Mouse (Mus musculus): ENCODE data around the gene Slc6a20a. TPM values are rescaled to one million over a fixed set of nuclear protein-coding genes. Genes with fewer than 3 reads are reported as not detected.
"Not testable (repeated sequence)": the region's sequence is repeated elsewhere in the genome, so short reads cannot be mapped to it uniquely, and the experiment has no call there.

Gene Slc6a20a
- under 1 TPM in 1 of 2 experiments, not detected in 1; 0.54 TPM for polyA plus RNA-seq (2017; shearing (Covaris generic))

DNA sequence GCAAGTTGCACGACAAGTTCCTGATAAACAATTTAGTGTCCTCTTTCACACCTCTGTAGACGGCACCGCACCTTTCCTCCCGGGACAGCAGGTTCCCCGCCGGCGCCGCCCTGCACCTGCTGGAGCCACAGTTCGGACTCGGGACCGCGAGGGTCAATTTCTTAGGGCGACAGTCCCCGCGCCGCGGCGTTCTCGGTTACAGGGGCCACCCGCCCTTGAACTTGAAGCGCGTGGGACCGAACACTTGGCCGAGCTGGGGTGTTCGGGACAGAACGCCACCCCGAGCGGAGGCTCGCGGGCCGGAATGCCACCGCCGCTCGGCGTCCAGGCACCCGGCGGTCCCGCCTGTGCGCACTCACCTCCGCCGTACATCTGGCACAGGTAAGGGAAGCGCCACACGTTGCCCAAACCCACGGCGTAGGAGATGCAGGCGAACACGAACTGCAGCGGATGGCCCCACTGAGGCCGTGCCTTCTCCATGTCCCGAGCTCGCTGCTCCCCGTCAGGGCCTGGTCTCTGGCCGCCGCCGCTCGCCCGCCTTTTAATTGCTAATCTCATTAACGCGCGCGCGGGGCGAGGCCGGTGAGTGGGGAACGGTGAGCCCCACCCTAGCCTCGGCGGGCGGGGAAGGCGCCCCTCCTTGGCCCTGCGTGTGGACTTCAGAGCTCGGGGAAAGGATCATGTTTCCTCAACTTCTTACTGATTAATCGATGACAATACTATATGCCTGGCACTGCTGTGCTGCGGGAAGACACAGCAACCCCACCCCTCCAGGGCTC, at the start of gene Slc6a20a, which contains the start of gene Ccr9:
Gene Slc6a20a (minus strand): TSS at position 559 of the 779 bp plus-strand sequence.
Gene Ccr9 (plus strand): TSS at position 113 of the 779 bp plus-strand sequence.
- ATAC-seq = no peak

DNA sequence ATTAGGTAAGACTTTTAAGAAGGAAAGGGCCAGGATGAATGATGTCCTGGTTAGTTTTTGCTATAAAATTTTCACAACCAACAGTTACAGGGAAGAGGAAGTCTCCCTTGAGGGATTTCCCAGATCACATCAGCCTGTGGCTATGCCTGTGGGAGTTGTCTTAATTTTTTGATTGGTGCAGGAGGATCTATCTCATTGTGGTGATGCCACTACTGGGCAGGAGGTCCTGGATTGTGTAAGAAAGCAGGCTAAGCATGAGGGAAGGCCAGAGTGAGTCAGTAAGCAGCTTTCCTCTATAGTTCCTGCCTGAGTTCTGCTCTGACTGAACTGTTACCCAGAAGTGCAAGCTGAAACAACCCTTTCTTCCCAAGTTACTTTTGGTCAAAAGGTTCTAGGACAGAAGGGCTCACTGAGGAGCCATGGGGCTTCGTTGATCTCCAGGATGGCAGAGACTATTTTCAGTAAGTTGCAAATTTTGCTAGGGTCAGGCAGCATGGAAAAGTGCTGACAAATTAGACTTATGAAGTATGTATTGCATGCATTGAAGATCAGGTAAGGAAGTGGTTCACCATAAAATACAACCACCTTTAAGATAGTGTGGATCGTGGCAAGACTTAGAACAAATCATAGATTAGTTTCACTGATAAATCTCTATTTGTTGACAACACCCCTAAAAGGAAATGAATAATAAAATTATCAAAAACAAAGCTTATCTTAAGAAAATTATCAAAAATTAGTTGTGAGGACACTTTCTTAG, 44.2 kb upstream of the Slc6a20a start:
- ATAC-seq = peak; percentile 78

DNA sequence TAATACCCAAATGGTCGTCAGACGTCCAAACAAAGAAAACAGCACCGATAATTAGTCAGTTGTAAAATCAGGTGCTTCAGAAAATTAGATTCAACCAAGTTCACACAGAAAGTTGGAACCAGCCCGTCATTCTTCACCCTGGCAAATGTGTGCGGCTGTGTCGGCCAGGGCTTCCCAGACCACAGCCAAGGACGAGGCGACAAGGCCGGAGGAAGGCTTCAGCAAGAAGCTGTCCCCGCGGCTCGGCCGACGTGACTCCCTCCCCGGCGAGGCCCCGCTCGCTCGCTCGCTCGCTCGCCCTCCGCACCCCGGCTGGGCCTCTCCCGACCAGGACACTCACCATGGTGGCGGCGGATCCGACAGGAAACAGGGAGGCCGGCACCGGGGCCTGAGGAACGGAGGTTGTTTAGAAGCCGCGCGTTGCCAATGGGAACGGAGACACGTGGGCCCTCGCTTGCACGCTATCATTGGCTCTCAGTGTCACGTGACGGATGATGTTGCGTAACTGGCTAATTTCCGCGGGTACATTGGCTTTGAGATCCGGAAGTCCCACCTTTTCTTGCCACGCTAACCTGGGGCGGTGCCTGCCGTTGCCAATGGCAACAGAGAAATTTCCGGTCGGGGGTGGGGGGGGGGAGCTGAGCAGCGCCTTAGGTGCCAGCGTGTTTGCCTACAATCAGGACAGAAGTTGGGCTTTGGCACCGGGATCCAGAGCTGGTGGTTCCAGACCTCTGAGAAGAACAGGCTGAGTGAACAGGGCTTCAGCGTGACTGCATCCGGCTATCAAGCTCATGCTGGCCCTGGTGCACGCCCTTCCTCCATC, 38.7 kb upstream of the Slc6a20a start, which contains the start of gene Lztfl1:
Gene Lztfl1 (minus strand): TSS at position 512 of the 823 bp plus-strand sequence.
- peak; percentile 99 for ATAC-seq

DNA sequence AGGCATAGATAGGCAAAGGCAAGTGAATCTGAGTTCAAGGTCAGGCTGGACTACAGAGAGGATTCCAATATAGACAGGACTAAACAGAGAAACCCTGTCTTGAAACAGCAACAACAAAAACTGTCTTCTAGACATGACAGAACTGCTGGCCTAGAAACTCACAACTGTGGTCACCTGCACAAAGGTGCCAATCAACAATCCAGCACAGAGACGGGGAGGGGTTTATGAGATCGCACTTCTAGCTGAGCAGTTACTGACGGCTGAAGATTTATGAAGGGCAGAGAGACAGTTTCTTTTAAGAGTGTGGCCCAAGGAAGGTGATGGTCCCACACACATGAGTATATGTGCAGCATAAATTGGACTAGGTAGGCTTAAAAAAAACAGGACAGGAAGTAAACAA, 37.6 kb upstream of the Slc6a20a start:
- no peak for ATAC-seq

DNA sequence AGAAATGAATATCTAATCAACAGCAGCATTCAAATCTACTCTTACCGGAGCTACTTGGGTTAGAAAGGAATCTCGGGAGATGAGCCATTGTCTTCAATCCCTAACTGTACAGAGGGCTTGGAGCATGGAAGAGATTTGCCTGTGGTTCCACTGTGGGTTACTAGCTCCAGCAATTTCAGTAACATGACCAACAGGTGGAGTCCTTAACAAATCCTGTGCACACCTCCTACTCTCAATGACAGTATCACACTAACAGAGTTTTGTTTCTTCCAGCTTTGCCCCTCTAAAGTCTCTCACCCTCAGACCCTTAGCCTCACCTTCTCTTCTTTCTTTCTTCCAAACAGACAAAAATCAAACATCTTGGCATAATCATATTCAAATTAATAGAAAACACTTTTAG, 34.4 kb upstream of the Slc6a20a start:
- ATAC-seq = no peak

DNA sequence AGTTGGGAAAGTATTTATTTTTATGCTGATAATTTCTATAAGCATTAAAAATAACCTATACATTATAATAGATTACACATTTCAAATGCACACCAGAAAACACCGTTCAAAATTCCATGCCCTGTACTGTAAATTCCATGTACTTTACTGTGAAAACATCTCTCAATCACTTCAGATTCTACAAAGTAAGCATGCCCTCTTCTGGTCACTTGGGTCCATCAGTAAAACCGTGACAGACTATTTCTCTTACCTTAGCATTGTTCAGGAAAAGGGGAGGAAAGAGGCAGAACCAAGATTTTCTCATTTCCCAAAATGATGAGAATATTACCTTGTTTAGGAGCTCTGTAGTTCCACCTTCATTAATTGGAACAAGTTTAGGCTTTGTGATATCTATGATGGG, 30.5 kb upstream of the Slc6a20a start:
- ATAC-seq = no peak

DNA sequence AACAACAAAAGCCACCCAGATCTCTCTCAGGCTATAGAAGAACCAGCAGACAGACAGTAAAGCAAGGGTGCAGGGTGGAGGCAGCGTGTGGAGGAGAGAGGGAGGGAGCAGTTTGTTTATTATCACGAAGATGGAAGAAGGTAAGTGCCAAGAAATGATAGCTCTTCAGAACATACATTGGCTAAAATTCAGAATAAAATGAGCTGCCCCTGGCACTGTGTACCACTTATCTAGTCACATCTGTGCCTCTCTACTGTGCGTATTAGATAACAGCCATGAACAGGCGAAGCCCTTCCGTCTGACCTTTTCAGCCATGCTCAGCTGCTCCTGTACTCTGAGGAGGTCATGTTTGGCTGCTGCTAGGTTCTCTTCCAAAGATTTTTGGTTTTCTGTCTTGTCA, 23.1 kb upstream of the Slc6a20a start:
- ATAC-seq = no peak

DNA sequence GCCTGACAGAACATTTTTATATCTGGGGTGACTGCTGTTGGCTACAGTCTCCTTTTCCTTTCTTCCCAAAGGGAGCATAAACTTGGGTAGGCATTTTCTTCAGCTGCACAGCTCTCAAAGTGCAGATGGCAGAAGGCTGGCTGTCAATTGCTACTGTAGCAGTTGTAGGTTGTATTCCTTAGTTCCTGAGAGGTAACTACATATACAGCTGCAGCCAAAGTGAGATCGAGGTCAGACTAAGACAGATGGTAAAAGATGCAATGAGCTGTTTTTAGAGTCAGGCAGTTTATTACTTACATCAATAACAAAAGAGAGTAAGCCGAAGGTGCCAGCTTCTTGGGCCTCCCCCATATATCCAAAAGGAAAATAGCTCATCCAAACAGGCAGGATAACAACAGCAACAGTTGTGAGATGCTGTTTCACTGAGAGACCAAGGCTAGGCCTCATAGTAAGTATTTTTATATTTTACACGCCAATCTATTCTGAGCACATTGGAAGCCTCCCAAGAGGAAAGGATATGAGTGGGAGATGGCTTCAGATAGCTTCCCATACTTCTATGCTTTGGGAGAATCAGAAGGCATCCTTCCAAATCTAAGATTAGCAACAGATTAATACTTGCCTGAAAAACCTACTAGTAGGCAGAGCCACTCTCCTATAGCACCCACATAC, 17.1 kb upstream of the Slc6a20a start:
- no peak for ATAC-seq

DNA sequence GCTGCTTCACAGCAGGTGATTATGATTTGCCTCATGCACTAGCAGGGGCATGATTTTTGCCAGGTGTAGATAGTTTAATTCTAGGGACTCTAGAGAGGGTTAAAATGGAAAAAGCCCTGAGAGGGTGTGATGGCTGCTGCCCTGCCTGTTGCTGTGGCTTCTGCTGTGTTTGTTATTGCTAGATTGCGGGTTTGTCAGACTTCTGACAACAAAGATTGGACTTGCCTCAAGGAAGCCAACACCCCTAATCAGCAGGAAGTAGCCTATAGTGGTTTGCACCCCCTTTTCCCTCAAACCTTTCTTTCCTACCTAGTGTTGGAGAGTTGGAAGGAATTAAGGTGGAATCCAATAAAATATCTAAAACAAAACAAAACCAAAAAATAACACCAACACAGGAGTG, 9.5 kb upstream of the Slc6a20a start:
- no peak for ATAC-seq

DNA sequence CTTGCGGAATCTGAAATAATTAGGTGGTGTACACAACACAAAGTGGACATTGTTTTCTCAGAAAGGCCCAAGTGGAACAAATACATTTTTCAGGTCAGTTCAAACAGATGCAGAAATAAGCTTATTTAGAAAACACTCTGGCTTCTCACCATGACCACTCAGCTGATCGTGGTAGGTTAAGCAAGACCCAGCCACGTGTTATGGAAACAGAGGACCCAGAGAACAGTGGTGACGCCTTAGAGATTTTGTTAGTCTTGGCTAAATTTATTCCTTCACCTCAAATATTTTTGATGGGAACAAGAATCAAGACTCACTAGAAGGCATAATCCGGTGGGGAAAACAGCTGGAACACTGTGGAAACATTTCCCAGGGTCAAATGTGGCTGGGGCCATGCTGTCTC, 7.5 kb upstream of the Slc6a20a start:
- ATAC-seq = no peak

DNA sequence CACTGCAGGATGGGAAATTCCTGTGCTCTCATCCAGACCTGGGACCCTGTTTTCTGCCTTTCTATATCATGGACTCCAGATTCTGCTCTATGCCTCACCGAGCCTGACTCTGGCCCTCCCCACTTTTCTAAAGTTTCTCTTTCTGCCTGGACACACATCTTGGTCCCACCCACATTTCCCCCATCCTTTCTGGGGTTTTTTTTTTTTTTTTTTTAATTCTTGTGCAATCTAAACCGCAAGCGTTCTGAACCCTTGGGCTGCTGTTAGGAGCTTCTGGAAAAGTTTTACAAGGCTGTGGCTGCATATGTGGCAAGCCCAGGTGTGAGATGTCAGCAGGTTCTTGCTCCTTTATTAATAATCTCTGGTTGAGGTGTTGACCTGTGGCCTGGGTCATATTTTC, 5.0 kb upstream of the Slc6a20a start:
- no peak for ATAC-seq

DNA sequence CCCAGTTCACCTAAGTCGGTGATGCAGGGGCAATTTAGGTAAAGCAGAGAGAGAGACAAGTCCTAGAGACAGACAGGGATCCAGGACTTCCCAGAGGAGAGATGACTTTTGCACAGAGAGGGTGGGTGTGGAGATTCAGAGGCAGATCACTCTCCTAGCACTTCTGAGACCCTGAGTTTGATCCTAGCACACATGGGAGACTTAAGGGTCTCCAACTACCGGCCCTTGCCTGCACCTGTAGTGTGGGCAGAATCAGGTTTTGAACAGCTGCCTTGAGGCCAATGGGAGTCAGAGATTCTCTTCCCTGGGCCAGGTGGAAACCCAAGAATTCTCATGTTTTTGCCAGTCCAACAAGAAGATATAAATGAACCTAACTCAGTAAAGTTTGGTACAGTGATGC, 513 bp upstream of the Slc6a20a start:
- no peak for ATAC-seq

DNA sequence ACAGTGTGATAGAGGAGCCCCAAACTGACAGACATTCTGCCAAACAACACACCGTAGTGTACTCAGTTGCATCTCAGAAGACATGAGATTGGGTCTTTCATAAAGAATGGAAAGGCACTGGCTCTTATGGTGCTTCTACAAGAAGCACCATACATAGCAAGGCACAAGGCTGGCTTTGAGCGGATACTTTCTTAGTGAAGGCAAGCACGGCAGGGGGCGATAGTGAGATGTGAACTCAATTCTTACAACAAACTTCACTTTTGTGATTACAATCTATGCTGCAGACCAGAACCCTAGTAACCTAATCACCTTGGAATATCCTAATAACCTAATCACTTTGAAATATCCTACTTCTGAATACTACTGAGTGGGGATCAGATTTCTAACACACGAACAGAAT, 13.0 kb downstream of the Slc6a20a start:
- no peak for ATAC-seq

DNA sequence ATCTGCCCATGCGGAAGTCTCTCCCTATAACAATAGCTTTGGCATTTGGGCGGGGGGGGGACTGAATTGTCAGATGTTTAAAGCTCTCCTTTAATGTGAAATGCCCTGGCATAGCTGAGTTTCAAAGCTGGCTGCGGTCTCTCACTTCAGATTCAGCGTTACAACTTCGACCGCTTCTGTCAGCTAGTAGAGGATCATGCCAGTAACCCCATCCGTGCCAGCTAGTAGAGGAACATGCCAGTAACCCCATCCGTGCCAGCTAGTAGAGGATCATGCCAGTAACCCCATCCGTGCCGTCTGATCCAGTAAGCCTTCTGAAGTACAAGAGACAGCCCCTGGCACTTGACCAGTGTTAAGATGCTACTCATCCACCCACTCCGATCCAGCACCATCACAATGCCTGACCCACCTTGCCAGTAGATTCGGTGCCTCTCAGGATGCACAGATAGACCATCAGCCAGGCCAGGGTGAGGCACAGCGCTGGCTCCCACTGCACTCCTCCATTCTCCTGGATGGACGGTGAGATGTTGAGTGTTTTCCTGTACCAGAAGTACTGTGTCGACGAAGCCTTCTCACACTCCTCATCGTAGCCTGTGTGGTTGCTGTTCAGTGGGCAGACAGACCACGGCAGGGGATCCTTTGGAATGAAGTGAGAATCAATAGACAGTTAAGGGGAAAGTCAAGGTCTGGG, 18.6 kb downstream of the Slc6a20a start:
- not testable (repeated sequence) for ATAC-seq

DNA sequence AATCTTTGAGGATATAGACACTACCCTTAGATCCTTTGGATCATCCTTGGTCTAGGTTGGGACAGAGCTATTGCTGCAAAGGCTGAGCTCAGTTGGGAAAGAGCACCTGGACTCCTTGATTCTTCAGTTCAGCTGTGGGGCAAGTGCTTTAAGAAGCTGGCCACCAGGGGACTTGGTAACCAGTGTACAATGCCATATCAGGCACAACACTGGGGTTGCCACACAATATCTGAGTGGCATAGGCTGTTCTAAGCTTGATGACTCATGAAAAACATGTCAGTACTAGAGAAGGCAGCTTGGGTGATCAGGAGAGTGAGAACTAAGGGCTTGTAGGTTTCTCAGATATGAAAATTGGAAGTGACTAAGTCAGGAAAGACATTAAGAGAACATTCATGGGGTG, 19.7 kb downstream of the Slc6a20a start:
- ATAC-seq = no peak

DNA sequence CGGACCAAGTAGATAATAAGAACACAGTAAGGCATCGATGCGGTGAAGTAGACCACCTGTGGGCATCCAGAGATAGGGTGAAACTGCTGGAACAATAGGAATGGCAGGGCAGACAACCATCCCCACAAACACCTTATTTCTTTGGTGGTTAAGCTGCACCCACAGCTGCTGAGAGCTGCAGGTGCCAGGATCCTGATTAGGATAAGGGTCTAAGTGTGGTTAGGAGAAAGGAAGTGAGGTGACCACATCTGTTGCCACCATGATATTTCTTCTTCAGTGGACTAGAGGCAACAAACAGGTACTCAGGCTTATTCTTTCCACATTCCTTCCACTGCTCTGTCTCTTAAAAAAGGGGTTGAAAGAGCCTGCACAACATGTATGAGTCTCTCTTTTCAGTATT, 21.2 kb downstream of the Slc6a20a start:
- ATAC-seq = no peak

DNA sequence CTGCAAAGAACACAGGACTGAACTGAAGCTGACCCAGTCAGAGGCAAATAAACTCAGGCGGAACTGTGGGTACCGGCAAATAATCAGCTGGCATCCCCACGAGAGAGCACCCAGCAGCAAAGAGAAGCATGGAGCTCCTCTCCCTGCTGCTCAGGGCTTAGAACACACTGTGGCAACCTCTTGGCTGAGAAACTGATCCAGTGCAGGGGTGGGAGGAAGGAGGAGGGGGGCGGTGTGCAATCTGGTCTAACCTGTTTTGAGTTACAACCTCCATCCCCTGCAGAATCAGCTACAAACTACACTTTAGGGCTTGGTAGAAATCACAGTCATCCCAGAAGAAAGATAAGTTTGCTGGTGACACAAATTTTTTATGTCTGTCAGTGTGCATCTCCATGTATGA, 27.3 kb downstream of the Slc6a20a start:
- no peak for ATAC-seq

DNA sequence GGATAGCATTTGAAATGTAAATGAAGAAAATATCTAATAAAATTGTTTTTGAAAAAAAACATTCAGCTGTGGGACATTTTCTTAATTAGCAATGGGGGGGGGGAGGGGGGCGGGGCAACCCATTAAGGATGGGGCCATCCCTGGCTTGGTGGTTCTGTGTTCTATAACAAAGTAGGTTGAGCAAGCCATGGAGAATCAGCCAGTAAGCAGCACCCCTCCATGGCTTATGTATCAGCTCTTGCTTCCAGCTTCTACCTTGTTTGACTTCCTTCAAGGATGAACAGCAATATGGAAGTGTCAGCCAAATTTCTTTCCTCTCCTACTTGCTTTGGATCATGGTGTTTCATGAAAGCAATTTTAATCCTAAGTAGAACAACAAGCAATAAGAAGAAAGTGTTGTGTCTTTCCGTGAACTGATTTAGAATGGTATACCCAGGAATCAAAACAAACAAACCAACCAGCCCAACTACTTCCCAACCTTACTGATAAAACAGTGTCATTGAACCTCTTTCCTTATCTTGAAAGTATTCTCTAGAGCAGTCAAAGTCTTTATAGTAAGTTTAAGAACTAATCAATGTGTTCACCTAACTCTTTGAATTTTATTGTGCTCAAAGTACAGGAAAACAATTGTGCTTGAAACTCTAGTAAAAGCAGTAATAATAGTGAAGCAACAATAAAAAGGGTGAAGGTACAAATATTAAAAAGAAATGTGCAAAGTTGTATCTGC, 28.7 kb downstream of the Slc6a20a start:
- no peak for ATAC-seq

DNA sequence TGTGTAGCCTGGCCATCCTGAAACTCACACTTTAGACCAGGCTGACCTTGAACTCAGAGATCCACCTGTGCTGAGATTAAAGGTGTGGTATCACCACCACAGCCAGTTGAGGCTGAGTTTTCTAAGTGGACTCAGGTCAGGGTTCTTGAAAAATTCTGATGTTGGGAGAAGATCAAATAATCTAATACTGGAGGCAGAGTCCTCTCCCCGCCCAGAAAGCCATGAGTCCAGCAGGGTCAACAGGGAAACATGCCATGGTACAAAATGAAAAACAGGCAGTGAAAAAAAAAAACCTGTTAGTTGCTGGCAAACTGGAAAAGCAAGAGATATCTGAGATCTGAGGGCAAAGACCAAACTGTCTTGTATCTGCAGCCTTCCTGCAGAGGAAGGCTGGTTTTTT, 38.6 kb downstream of the Slc6a20a start:
- no peak for ATAC-seq

DNA sequence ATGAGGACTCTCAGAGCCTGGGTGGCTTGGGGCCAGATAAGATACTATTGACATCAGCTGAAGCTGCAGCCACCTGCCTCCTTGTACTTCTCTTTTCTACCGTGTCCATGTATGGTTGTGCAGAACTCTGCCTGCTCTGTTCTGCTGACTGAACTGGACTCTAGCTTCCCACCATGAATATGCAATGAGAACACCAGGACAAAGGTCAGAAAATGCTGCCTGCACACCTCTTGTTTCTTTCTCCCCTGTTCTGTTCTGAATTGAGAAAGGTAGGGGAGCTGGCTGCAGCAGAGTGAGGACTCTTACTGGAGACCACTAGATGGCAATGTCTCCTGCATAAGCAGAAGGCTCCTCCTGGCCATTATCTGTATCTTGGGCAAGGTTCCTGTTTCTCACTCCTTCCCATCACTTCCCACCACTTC, 40.0 kb downstream of the Slc6a20a start:
- ATAC-seq = no peak

DNA sequence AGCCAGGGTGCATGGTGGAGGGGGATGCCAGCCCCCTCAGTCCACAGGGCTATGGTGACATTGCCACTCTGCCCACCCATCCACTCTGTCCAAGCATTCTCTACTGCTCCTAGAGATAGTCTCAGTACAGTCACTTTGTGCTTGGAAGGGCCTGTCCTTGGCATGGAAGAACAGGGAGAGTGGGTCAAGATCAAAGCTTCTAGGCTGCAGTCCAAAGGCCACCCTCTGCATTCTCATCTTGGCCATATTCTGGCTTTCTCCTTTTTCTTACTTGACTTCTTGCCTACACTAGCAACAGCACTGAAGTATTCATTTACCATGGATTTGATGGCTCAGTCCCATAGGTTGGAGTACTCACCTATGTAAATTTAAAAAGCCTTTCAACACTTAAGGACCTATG, 40.5 kb downstream of the Slc6a20a start:
- no peak for ATAC-seq
